Mouse (Mus musculus) bone marrow macrophage, adult 2 months (primary cell): Measurements from ENCODE around the gene Cops4.

Source experiments
- CTCF ChIP-seq: IDR thresholded peaks from 2 replicates; pipeline ENCODE4 v1.5.1; 2012; ENCODE audit warnings: low read depth, mild to moderate bottlenecking, low read length, moderate library complexity
- POLR2A ChIP-seq: IDR thresholded peaks from 2 replicates; pipeline ENCODE4 v1.6.1; 2012; ENCODE audit warnings: mild to moderate bottlenecking, low read depth, low read length, borderline replicate concordance

DNA sequence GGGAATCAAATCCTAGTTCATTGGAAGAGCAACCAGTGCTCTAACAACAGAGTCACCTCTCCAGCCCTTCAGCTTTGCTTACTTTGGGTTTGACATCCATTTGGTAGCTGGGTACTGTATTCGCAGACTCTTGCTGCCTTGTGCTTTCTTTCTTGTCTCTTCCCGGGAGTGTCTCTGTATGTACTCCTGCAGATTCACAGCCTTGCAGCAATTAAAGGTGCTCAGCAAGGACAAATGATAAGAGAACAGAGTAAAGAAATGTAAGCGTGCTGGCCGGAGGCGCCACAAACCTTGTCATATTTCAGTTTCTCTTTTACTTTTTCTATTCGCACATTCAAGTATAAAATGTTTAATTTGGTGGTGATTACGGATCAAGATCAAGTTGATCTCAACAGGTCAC, 69.0 kb downstream of the Cops4 start:
- TF ChIP-seq POLR2A (no peak), CTCF (no peak)
